Mouse (Mus musculus): Measurements from ENCODE around the gene Kcnq1. TPM values are rescaled to one million over a fixed set of nuclear protein-coding genes. Genes with fewer than 3 reads are reported as not detected.

The Kcnq1 gene
- polyA plus RNA-seq, 1 experiment from 2014 or later = 10.0 TPM

GRCm38 (mm10) chr7:143329110-143329810 lies 223.1 kb downstream of the Kcnq1 start:
- no peak overlapping the region for H3K27ac ChIP-seq (ENCODE audit: low read length)
- H3K4me2 ChIP-seq (ENCODE audit: low read depth, low read length) = no peak overlapping the region
- no peaks in the 10 kb centered on the region for H3K9me3 ChIP-seq (replicated peaks; ENCODE audit: control insufficient read depth, low read length)
- H3K4me1 ChIP-seq (ENCODE audit: control insufficient read depth, insufficient read depth, low read length) = peaks cover 15% of the 10 kb centered on the region
- no peaks in the 10 kb centered on the region for H3K36me3 ChIP-seq (ENCODE audit: control insufficient read depth, insufficient read depth, low read length)
- no peak for ATAC-seq (ENCODE audit: insufficient read depth, low FRiP score)
- WGBS = 84% methylated on average over 14 of the region's 14 CpGs
- no peaks in the 10 kb centered on the region for H3K27me3 ChIP-seq (ENCODE audit: control insufficient read depth, insufficient read depth, low read length)
- no peak overlapping the region for H3K4me3 ChIP-seq (replicated peaks; ENCODE audit: low read length)
- no peak overlapping the region for H3K9ac ChIP-seq (ENCODE audit: low read length)

GRCm38 (mm10) chr7:143333040-143333439 lies 226.9 kb downstream of the Kcnq1 start:
- Histone ChIP-seq H3K4me1 (ENCODE audit: control insufficient read depth, insufficient read depth, low read length) (peaks cover 10% of the 10 kb centered on the region), H3K36me3 (ENCODE audit: control insufficient read depth, insufficient read depth, low read length) (no peaks in the 10 kb centered on the region), H3K4me3 (replicated peaks; ENCODE audit: low read length) (no peak overlapping the region), H3K9ac (ENCODE audit: low read length) (no peak overlapping the region), H3K27ac (ENCODE audit: low read length) (no peak overlapping the region), H3K27me3 (ENCODE audit: control insufficient read depth, insufficient read depth, low read length) (no peaks in the 10 kb centered on the region), H3K4me2 (ENCODE audit: low read depth, low read length) (no peak overlapping the region), H3K9me3 (replicated peaks; ENCODE audit: control insufficient read depth, low read length) (no peaks in the 10 kb centered on the region)
- ATAC-seq (ENCODE audit: insufficient read depth, low FRiP score) = no peak
- 31% methylated on average over 8 of the region's 8 CpGs for WGBS

- no peak overlapping the region for H3K4me2 ChIP-seq (ENCODE audit: low read depth, low read length)
- no peaks in the 10 kb centered on the region for H3K27me3 ChIP-seq (ENCODE audit: control insufficient read depth, insufficient read depth, low read length)
- ATAC-seq (ENCODE audit: insufficient read depth, low FRiP score) = no peak
- H3K9ac ChIP-seq (ENCODE audit: low read length) = 0 out of 2 replicates have a peak overlapping the region, but pooled peaks have one; percentile 21
- peaks cover 10% of the 10 kb centered on the region for H3K4me1 ChIP-seq (ENCODE audit: control insufficient read depth, insufficient read depth, low read length)
- H3K27ac ChIP-seq (ENCODE audit: low read length) = 0 out of 2 replicates have a peak overlapping the region, but pooled peaks have one; percentile 19
- no peaks in the 10 kb centered on the region for H3K9me3 ChIP-seq (replicated peaks; ENCODE audit: control insufficient read depth, low read length)
- H3K4me3 ChIP-seq (replicated peaks; ENCODE audit: low read length) = no peak overlapping the region
- no peaks in the 10 kb centered on the region for H3K36me3 ChIP-seq (ENCODE audit: control insufficient read depth, insufficient read depth, low read length)
- 42% methylated on average over 4 of the region's 4 CpGs for WGBS
These were observed 227.4 kb downstream of the Kcnq1 start for GRCm38 (mm10) chr7:143333604-143334003.

- WGBS = 67% methylated on average over 4 of the region's 4 CpGs
- no peaks in the 10 kb centered on the region for H3K27me3 ChIP-seq (ENCODE audit: control insufficient read depth, insufficient read depth, low read length)
- no peak overlapping the region for H3K9ac ChIP-seq (ENCODE audit: low read length)
- no peak overlapping the region for H3K27ac ChIP-seq (ENCODE audit: low read length)
- H3K9me3 ChIP-seq (replicated peaks; ENCODE audit: control insufficient read depth, low read length) = no peaks in the 10 kb centered on the region
- H3K4me3 ChIP-seq (replicated peaks; ENCODE audit: low read length) = no peak overlapping the region
- peaks cover 13% of the 10 kb centered on the region for H3K4me1 ChIP-seq (ENCODE audit: control insufficient read depth, insufficient read depth, low read length)
- no peak overlapping the region for H3K4me2 ChIP-seq (ENCODE audit: low read depth, low read length)
- H3K36me3 ChIP-seq (ENCODE audit: control insufficient read depth, insufficient read depth, low read length) = no peaks in the 10 kb centered on the region
- ATAC-seq (ENCODE audit: insufficient read depth, low FRiP score) = no peak
These were observed 232.5 kb downstream of the Kcnq1 start for GRCm38 (mm10) chr7:143338690-143339089.

GRCm38 (mm10) chr7:143340601-143341281 lies 234.6 kb downstream of the Kcnq1 start:
- H3K27me3 ChIP-seq (ENCODE audit: control insufficient read depth, insufficient read depth, low read length) = no peaks in the 10 kb centered on the region
- peak; percentile 69; the same call in 1 of the 2 replicates for ATAC-seq (ENCODE audit: insufficient read depth, low FRiP score)
- H3K27ac ChIP-seq (ENCODE audit: low read length) = peak overlapping the region; percentile 66; the same call in 1 of the 2 replicates
- no peaks in the 10 kb centered on the region for H3K36me3 ChIP-seq (ENCODE audit: control insufficient read depth, insufficient read depth, low read length)
- WGBS = 66% methylated on average over 15 of the region's 15 CpGs
- peaks cover 12% of the 10 kb centered on the region for H3K4me1 ChIP-seq (ENCODE audit: control insufficient read depth, insufficient read depth, low read length)
- no peak overlapping the region for H3K4me3 ChIP-seq (replicated peaks; ENCODE audit: low read length)
- H3K9me3 ChIP-seq (replicated peaks; ENCODE audit: control insufficient read depth, low read length) = no peaks in the 10 kb centered on the region
- no peak overlapping the region for H3K9ac ChIP-seq (ENCODE audit: low read length)
- no peak overlapping the region for H3K4me2 ChIP-seq (ENCODE audit: low read depth, low read length)

- H3K9ac ChIP-seq (ENCODE audit: low read length) = no peak overlapping the region
- H3K36me3 ChIP-seq (ENCODE audit: control insufficient read depth, insufficient read depth, low read length) = no peaks in the 10 kb centered on the region
- H3K27me3 ChIP-seq (ENCODE audit: control insufficient read depth, insufficient read depth, low read length) = no peaks in the 10 kb centered on the region
- peak overlapping the region; percentile 66 for H3K27ac ChIP-seq (ENCODE audit: low read length)
- no peaks in the 10 kb centered on the region for H3K9me3 ChIP-seq (replicated peaks; ENCODE audit: control insufficient read depth, low read length)
- H3K4me1 ChIP-seq (ENCODE audit: control insufficient read depth, insufficient read depth, low read length) = peaks cover 12% of the 10 kb centered on the region
- WGBS = 46% methylated on average over 3 of the region's 3 CpGs
- peak; percentile 61; the same call in 1 of the 2 replicates for ATAC-seq (ENCODE audit: insufficient read depth, low FRiP score)
- no peak overlapping the region for H3K4me3 ChIP-seq (replicated peaks; ENCODE audit: low read length)
- no peak overlapping the region for H3K4me2 ChIP-seq (ENCODE audit: low read depth, low read length)
These were observed 235.3 kb downstream of the Kcnq1 start for GRCm38 (mm10) chr7:143341301-143341980.

- Histone ChIP-seq H3K9ac (ENCODE audit: low read length) (0 out of 2 replicates have a peak overlapping the region, but pooled peaks have one; percentile 0), H3K4me2 (ENCODE audit: low read depth, low read length) (no peak overlapping the region), H3K27me3 (ENCODE audit: control insufficient read depth, insufficient read depth, low read length) (no peaks in the 10 kb centered on the region)
These were observed 237.7 kb downstream of the Kcnq1 start for GRCm38 (mm10) chr7:143343781-143344306.

GRCm38 (mm10) chr7:143349287-143349686 lies 243.1 kb downstream of the Kcnq1 start:
- no peak for ATAC-seq (ENCODE audit: insufficient read depth, low FRiP score)
- WGBS = 74% methylated on average over 7 of the region's 7 CpGs
- H3K27ac ChIP-seq (ENCODE audit: low read length) = no peak overlapping the region
- H3K27me3 ChIP-seq (ENCODE audit: control insufficient read depth, insufficient read depth, low read length) = no peaks in the 10 kb centered on the region
- H3K36me3 ChIP-seq (ENCODE audit: control insufficient read depth, insufficient read depth, low read length) = no peaks in the 10 kb centered on the region
- no peak overlapping the region for H3K4me3 ChIP-seq (replicated peaks; ENCODE audit: low read length)
- no peak overlapping the region for H3K9ac ChIP-seq (ENCODE audit: low read length)
- H3K9me3 ChIP-seq (replicated peaks; ENCODE audit: control insufficient read depth, low read length) = no peaks in the 10 kb centered on the region
- no peaks in the 10 kb centered on the region for H3K4me1 ChIP-seq (ENCODE audit: control insufficient read depth, insufficient read depth, low read length)
- no peak overlapping the region for H3K4me2 ChIP-seq (ENCODE audit: low read depth, low read length)

More at GRCm38 (mm10) chr7:143343781-143344306, 237.7 kb downstream of the Kcnq1 start:
- H3K9me3 ChIP-seq (replicated peaks; ENCODE audit: control insufficient read depth, low read length) = no peaks in the 10 kb centered on the region
- ATAC-seq (ENCODE audit: insufficient read depth, low FRiP score) = no peak
- H3K36me3 ChIP-seq (ENCODE audit: control insufficient read depth, insufficient read depth, low read length) = no peaks in the 10 kb centered on the region
- peaks cover 12% of the 10 kb centered on the region for H3K4me1 ChIP-seq (ENCODE audit: control insufficient read depth, insufficient read depth, low read length)
- 25% methylated on average over 12 of the region's 12 CpGs for WGBS
- H3K4me3 ChIP-seq (replicated peaks; ENCODE audit: low read length) = no peak overlapping the region
- H3K27ac ChIP-seq (ENCODE audit: low read length) = no peak overlapping the region
